Mouse (Mus musculus) spleen, adult 2 months (tissue): ENCODE results near the gene Pawr.

Source experiments
- CTCF ChIP-seq: fragments of 200-500 bp; IDR thresholded peaks from 2 replicates; pipeline ENCODE4 v1.5.1; 2011; ENCODE audit warnings: mild to moderate bottlenecking, inconsistent platforms; ENCODE audit not compliant: insufficient read depth, insufficient read length, insufficient replicate concordance; ENCODE audit errors: extremely low read depth
- POLR2A ChIP-seq: fragments of 200-500 bp; IDR thresholded peaks from 2 replicates; pipeline ENCODE4 v1.6.1; 2011; ENCODE audit warnings: low read depth, low read length, inconsistent platforms

- TF ChIP-seq POLR2A (no peak), CTCF (no peak)
Measured at GRCm38 (mm10) chr10:108287438-108287801, 44.5 kb upstream of the Pawr start.
